Mouse (Mus musculus) B cell, adult (primary cell): ENCODE measurements around the gene Crispld2. TPM values are rescaled to one million over a fixed set of nuclear protein-coding genes. Genes with fewer than 3 reads are reported as not detected.

ENCODE experiments used
- total RNA-seq: library from RNA; stranded (reverse); gene quantifications from 4 replicates; pipeline ENCODE4 v1.2.4, GENCODE M21; 2023; ENCODE audit not compliant: inconsistent age

The Crispld2 gene
- total RNA-seq, result 0.13 TPM in 1 of 4 replicates, not detected in the others

DNA sequence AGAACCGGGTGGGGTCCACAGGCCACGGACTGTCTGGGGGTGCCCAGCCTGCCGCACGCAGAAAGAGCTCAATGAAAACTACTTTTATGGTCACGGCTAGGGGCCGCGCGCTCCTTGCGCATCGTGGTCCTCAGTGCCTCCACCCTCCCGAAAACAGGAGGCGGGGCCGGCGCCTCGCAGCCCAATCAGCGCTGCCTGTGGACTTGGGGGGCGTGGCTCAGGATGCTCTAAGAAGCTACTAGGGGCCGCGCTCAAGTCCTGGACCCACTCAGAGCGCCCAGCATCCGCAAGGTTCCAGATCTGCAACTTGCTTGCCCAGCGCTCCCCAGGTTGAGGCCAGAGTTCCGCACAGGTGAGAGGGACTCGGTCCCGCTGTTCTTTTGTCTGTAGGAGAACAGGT is at the start of gene Crispld2:
Crispld2 (plus strand) TSS at position 190 of the 400 bp plus-strand sequence.

DNA sequence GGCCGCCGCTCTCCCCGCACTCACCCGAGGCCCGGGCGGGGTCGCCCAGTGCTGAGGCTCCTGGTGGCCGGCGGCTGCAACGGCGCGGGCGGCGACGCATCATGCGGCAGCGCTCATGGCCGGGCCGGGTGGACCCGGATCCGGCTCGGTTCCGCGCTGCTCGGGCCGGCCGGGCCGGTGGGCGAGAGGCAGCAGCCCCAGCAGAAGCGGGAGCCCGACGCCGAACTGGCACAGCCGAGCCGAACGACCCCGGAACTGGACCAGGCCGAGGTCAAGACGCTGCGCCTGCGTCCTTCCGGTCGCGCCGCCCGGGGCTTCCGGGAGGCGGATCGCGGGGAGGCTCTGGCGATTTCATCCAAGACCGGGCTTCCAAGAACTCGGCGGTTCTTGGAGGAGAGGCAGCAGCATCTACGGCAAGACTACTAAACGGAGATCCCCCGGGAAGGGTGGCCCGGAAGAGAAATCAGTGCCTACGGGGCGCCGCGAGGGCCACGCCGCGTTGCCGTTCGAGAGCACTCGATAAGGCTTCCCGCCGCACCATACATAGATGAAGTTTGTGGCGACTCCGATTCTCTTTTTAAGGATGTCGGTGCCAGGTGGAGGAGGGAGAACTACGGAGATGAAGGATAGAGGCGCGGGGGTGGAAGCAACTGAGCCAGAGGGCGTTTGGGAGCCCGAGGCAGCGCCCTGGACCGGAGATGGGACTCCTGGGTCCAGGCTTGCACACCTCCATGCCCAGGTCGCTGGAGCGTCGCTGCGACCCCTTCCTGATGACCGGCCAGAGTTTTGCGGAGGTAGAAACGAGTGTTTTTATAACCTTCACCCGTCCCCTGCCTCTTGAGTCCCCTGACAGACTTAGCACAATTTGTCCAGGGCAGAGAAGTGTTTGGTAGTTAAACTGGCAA is 109.1 kb downstream of the Crispld2 start, which contains the start of gene Zdhhc7:
Zdhhc7 (minus strand) TSS at position 415 of the 905 bp plus-strand sequence.

Other genes starting within 250 kb of the Crispld2 start
- 4.3 to 5.9 TPM (median 5.5 TPM) in 4 replicates for gene Tldc1, start 214.0 kb upstream of the Crispld2 start, total RNA-seq
- gene Cotl1, start 151.9 kb upstream of the Crispld2 start, total RNA-seq, result 395 to 421 TPM (median 401 TPM) in 4 replicates
- 11.0 to 13.1 TPM (median 12.7 TPM) in 4 replicates for gene Klhl36, start 130.2 kb upstream of the Crispld2 start, total RNA-seq
- 83.7 to 118 TPM (median 97.4 TPM) in 4 replicates for gene Usp10, start 82.1 kb upstream of the Crispld2 start, total RNA-seq
- 3.3 to 8.3 TPM (median 6.7 TPM) in 4 replicates for gene Gm20388, start 81.6 kb upstream of the Crispld2 start, total RNA-seq
- gene Zdhhc7, start 109.0 kb downstream of the Crispld2 start, total RNA-seq, result 28.7 to 34.2 TPM (median 30.7 TPM) in 4 replicates
- 0.87 to 3.0 TPM (median 1.3 TPM) in 4 replicates for gene 6430548M08Rik, start 121.7 kb downstream of the Crispld2 start, total RNA-seq
- gene Fam92b, start 185.0 kb downstream of the Crispld2 start, total RNA-seq, result not detected in 4 replicates
- 70.9 to 77.0 TPM (median 73.4 TPM) in 4 replicates for gene Gse1, start 236.0 kb downstream of the Crispld2 start, total RNA-seq